Mouse (Mus musculus) lung, embryonic 16.5 days (tissue): Measurements from ENCODE around the gene Hs1bp3. TPM values are rescaled to one million over a fixed set of nuclear protein-coding genes. Genes with fewer than 3 reads are reported as not detected.

Experiments
- ATAC-seq: fragments of 200-750 bp; cut with Nextera tagmentation; 2 replicates; pipeline ENCODE4 v1.8.0; 2017; ENCODE audit warnings: low read depth, mild to moderate bottlenecking, moderate library complexity
- H3K27ac ChIP-seq: fragments of 300-500 bp; sonication (generic); 2 replicates; pipeline ENCODE4 v1.5.1; 2014; ENCODE audit warnings: mild to moderate bottlenecking, control low read depth, low read length
- H3K27me3 ChIP-seq: fragments of 300-500 bp; sonication (generic); 2 replicates; pipeline ENCODE4 v1.6.1; 2014; ENCODE audit warnings: low read depth, low read length, mixed read lengths; ENCODE audit not compliant: control insufficient read depth, insufficient read depth
- H3K36me3 ChIP-seq: fragments of 300-500 bp; sonication (generic); 2 replicates; pipeline ENCODE4 v1.6.1; 2014; ENCODE audit warnings: low read length; ENCODE audit not compliant: control insufficient read depth, insufficient read depth
- H3K4me1 ChIP-seq: fragments of 300-500 bp; sonication (generic); replicated peaks from 2 replicates; pipeline ENCODE4 v1.6.1; 2014; ENCODE audit warnings: low read length, mixed read lengths; ENCODE audit not compliant: control insufficient read depth, insufficient read depth
- H3K4me2 ChIP-seq: fragments of 300-500 bp; sonication (generic); 2 replicates; pipeline ENCODE4 v1.6.1; 2014; ENCODE audit warnings: low read depth, low read length, control low read depth
- H3K4me3 ChIP-seq: fragments of 300-500 bp; sonication (generic); 2 replicates; pipeline ENCODE4 v1.5.1; 2014; ENCODE audit warnings: mild to moderate bottlenecking, low read length, control low read depth
- H3K9ac ChIP-seq: fragments of 300-500 bp; sonication (generic); 2 replicates; pipeline ENCODE4 v1.6.1; 2014; ENCODE audit warnings: low read length, control low read depth
- H3K9me3 ChIP-seq: fragments of 300-500 bp; sonication (generic); 2 replicates; pipeline ENCODE4 v1.6.1; 2016; ENCODE audit warnings: low read length; ENCODE audit not compliant: control insufficient read depth
- WGBS: fragments of 180-500 bp; shearing (Covaris S2); extraction: QIAGEN DNeasy Blood & Tissue Kit; methylation state at CpG from one replicate; pipeline ENCODE4 v1.1.7; 2014; 5-methylcytosine and 5-hydroxymethylcytosine counted together
- polyA plus RNA-seq: library from polyadenylated mRNA; unstranded; fragments of >200 nt; fragmentation: Nextera tagmentation; extraction: Ambion mirVana; gene quantifications from 2 replicates; pipeline ENCODE4 v1.2.1, GENCODE M21; 2015

The Hs1bp3 gene
- polyA plus RNA-seq, 1 experiment from 2014 or later: 16.9 TPM

DNA sequence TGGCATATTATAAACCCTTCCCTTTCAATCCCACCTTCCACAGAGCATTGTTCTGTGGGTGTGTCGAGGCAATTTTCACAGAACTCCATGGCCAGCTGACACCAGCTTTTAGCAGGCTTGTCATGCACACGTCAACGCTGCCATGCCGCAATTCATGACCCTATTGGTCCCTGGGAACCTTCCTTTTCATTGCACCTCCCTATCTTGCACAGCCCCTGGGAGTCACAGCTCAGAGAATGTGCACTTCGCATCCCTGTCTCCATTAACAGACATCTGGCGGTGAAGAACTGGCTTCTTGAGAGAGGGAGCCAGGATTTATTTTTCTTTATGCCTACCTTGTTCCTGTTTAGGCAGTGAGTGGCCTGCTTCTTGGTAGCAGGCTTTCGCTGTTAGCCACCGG lies 25.7 kb downstream of the Hs1bp3 start:
- H3K4me3 ChIP-seq: no peak overlapping the region
- no peak overlapping the region for H3K4me2 ChIP-seq
- H3K27ac ChIP-seq: no peak overlapping the region
- peaks cover 6% of the 10 kb centered on the region; the same call in 1 of the 2 replicates for H3K36me3 ChIP-seq
- no peaks in the 10 kb centered on the region for H3K27me3 ChIP-seq
- no peak overlapping the region for H3K9ac ChIP-seq
- H3K4me1 ChIP-seq: peaks cover 15% of the 10 kb centered on the region
- no peaks in the 10 kb centered on the region for H3K9me3 ChIP-seq
- no peak for ATAC-seq
- WGBS: 78% methylated on average over 8 of the region's 8 CpGs

DNA sequence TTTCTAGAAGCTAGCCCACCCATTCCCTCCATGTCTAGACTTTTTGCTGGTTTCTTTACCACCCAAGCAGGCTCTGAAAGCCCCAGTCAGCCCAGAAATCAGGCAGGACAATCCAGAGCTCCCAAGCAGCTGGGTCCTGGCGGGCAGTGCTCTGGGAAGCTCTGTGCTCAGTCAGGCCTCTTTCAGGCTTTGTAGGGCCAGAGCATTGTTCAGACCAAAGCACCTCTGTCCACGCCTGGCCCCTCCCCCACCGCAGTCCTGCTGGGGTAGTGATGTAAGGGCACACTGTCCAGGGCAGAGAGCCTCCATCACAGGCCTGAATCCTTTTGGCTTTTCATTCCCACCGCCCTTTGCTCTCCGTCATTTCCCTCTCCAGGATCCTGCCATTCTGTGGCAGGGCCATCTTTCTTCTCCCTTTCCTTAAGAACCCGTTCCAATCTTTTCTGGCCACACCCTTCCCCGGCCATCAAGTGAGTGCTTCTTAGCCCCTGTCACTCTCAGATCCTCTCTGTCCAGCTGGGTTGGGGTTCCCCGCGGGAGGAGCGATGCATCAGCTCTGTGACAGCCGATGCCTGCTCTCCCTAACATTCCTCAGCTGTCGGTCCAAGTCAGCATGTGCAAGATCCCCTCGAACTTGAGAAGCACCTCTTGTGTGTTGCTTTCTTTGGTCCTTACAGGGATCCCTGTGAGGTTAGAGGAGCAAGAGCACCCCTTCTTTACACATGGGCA lies 26.5 kb downstream of the Hs1bp3 start:
- H3K27me3 ChIP-seq: no peaks in the 10 kb centered on the region
- no peaks in the 10 kb centered on the region for H3K9me3 ChIP-seq
- H3K36me3 ChIP-seq: peaks cover 6% of the 10 kb centered on the region; the same call in 1 of the 2 replicates
- no peak overlapping the region for H3K9ac ChIP-seq
- peak; percentile 53 for ATAC-seq
- H3K4me3 ChIP-seq: no peak overlapping the region
- 38% methylated on average over 13 of the region's 13 CpGs for WGBS
- no peak overlapping the region for H3K4me2 ChIP-seq
- H3K27ac ChIP-seq: peak overlapping the region; percentile 10; the same call in 1 of the 2 replicates
- H3K4me1 ChIP-seq: peaks cover 20% of the 10 kb centered on the region

DNA sequence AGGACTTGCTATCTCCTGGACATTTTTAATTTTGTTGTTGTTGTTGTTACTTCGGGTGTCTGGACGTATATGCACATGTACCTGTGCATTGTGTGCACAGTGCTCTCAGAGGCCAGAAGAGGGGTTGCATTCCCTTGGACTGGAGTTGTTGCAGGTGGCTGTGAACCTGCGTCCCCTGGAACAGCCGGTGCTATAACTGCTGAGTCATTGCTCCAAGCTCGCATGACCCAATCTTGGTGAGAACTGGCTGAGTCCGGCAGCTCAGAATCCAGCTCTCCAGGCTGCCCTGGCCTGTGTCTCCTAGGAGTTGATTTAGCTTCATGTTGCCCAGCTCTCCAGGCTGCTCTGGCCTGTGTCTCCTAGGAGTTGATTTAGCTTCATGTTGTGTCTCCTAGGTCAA lies 27.8 kb downstream of the Hs1bp3 start:
- Histone ChIP-seq H3K9ac (no peak overlapping the region), H3K36me3 (peaks cover 6% of the 10 kb centered on the region; the same call in 1 of the 2 replicates), H3K9me3 (no peaks in the 10 kb centered on the region), H3K4me3 (no peak overlapping the region), H3K4me2 (no peak overlapping the region), H3K4me1 (peaks cover 24% of the 10 kb centered on the region), H3K27me3 (no peaks in the 10 kb centered on the region), H3K27ac (no peak overlapping the region)
- WGBS: 86% methylated on average over 6 of the region's 6 CpGs
- ATAC-seq: no peak

DNA sequence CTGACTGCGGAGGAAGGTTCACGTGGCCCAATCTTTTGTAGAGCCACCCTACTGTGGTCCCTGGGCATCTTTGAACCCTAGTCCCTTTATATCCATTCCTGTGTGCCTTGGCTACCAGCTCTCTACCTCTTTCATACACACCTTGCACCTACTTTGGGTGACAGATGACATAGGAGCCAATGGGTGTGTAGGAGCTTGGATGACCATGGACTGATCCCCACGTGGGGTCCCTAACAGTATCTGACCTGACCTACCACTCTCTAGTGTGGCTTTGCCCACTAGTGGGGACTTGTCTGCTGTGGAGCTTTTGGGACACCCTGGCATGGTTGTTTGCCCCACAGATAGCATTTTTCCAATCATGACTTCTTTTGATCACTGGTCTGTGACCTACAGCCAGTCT lies 30.1 kb downstream of the Hs1bp3 start:
- WGBS: 96% methylated on average over 3 of the region's 3 CpGs
- no peaks in the 10 kb centered on the region for H3K27me3 ChIP-seq
- peaks cover 24% of the 10 kb centered on the region for H3K4me1 ChIP-seq
- ATAC-seq: no peak
- H3K36me3 ChIP-seq: 0 out of 2 replicates have a peak, but pooled peaks cover 2% of the 10 kb centered on the region
- no peak overlapping the region for H3K9ac ChIP-seq
- no peak overlapping the region for H3K4me2 ChIP-seq
- H3K27ac ChIP-seq: no peak overlapping the region
- no peaks in the 10 kb centered on the region for H3K9me3 ChIP-seq
- no peak overlapping the region for H3K4me3 ChIP-seq

DNA sequence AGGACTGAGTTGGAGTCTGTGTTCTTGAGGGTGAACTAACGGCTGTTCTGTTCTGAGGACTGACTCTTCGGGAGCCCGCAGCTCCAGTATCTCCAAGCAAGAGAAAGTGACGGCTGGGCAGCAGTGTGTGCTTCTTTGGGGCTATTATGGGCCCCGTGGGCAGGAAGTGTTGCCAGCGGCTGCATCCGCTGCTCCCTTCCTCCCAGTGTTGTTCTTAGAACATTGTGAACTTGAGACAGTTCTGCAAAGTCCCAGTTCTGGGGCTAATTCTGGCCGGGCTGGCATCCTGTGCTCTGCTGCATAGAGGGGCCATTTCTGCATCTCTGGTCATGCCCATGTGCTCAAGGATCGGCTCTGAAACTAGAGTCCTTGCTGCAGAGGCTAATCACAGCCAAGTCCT lies 31.7 kb downstream of the Hs1bp3 start:
- no peak overlapping the region for H3K4me3 ChIP-seq
- H3K4me2 ChIP-seq: no peak overlapping the region; the same call in 1 of the 2 replicates
- WGBS: 45% methylated on average over 9 of the region's 9 CpGs
- 0 out of 2 replicates have a peak, but pooled peaks cover 2% of the 10 kb centered on the region for H3K36me3 ChIP-seq
- H3K4me1 ChIP-seq: peaks cover 27% of the 10 kb centered on the region
- peak overlapping the region; percentile 27; the same call in 1 of the 2 replicates for H3K9ac ChIP-seq
- H3K27me3 ChIP-seq: no peaks in the 10 kb centered on the region
- H3K27ac ChIP-seq: peak overlapping the region; percentile 89
- peak; percentile 68 for ATAC-seq
- H3K9me3 ChIP-seq: no peaks in the 10 kb centered on the region

DNA sequence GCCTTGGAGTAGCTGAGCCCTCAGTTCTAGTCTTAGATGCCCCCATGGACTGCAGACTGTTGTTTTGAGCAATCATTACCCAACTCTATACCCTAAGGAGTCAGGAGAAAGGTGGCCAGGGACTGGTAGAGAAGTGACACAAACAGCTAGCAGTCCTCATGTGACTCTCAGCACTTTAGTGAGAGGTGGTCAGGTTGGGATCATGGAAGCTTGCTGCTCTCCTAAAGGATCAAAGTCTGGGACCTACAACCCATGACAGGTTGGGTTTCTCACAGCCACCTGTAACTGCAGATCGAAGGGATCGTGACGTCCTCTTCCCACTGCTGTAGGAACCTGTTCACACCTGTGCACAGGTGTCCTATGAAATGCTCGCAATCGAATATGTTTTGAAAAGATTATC lies 32.3 kb downstream of the Hs1bp3 start:
- no peak for ATAC-seq
- H3K36me3 ChIP-seq: 0 out of 2 replicates have a peak, but pooled peaks cover 2% of the 10 kb centered on the region
- H3K9ac ChIP-seq: no peak overlapping the region
- no peak overlapping the region for H3K4me3 ChIP-seq
- H3K4me1 ChIP-seq: peaks cover 31% of the 10 kb centered on the region
- no peaks in the 10 kb centered on the region for H3K9me3 ChIP-seq
- no peaks in the 10 kb centered on the region for H3K27me3 ChIP-seq
- WGBS: 90% methylated on average over 5 of the region's 5 CpGs
- H3K27ac ChIP-seq: peak overlapping the region; percentile 89
- no peak overlapping the region for H3K4me2 ChIP-seq

DNA sequence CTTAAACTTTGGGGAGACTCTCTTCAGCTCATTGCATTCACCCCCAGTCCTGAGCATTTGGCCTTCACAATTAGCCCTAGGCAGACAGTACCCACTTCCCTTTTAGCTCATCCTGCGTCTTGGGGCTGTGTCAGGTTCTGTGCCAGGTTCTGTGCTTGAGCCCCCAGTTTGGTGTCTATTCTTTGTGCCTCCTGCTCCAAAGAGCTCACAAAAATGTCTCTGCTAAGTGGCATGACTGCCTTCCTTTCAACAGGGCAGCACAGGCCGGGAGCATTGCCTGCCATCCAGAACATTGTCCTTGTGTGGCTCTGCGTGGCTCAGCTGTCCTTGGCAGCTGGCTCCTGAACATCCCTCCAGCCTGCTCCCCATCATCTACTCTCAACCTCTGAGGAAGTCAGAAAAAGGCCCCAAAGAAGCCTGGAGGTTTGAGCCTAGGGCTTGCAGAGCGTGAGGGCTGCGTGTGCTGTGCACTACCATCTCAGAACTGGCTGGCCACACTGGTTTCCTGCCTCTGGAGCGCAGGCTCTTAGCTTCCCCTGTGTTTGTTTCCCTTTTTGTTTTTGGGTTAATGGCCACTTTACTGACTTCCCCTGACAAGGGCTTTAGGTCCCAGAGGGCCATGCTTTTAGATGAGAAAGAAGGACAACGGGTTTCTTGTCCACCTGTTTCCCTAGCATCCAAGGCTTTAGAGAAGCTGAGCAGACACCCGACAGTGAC lies 34.7 kb downstream of the Hs1bp3 start:
- Histone ChIP-seq H3K4me1 (peaks cover 34% of the 10 kb centered on the region), H3K9ac (no peak overlapping the region), H3K27ac (peak overlapping the region; percentile 77), H3K4me2 (no peak overlapping the region), H3K4me3 (no peak overlapping the region), H3K27me3 (no peaks in the 10 kb centered on the region), H3K9me3 (no peaks in the 10 kb centered on the region), H3K36me3 (no peaks in the 10 kb centered on the region)
- WGBS: 72% methylated on average over 8 of the region's 8 CpGs
- ATAC-seq: no peak

DNA sequence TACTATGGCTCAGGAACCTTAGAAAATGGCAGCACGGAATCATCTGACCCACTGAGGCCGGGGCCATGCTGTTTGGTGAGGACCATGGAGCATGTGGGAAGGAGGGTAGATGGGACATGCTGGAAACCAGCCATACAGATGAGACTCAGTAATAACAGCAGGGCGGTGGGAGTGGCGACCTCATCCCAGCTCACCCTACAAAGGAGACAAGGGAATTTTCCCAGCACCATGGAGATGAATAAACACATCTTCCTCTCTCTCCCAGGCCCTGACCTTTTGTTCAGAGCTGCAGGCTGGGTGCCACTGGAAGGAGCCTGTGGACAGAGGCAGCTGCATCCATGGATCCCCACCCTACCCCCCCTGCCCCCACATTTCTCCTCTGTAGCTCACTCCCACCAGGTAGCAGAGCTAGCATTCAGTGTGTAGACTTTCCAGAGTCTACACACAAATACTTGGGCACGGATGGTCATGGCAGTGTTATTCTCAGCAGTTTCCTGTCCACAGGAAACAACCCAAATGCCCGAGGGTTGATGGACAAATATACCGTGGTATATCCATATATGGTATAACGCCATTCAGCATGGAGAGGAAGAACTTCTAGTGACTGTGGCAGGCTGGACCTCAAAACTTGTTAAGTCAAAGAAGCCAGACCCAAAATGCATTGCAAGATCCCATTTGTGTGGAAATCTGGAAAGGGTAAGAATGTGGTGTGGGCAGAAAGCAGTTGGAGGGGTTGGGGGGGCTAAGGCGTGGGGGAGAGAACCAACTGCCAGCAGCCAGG lies 35.7 kb downstream of the Hs1bp3 start:
- WGBS: 47% methylated on average over 9 of the region's 9 CpGs
- peak overlapping the region; percentile 77 for H3K27ac ChIP-seq
- ATAC-seq: peak; percentile 48
- H3K4me3 ChIP-seq: no peak overlapping the region
- H3K4me2 ChIP-seq: no peak overlapping the region
- H3K9ac ChIP-seq: no peak overlapping the region
- H3K4me1 ChIP-seq: peaks cover 35% of the 10 kb centered on the region
- no peaks in the 10 kb centered on the region for H3K9me3 ChIP-seq
- H3K36me3 ChIP-seq: no peaks in the 10 kb centered on the region
- H3K27me3 ChIP-seq: no peaks in the 10 kb centered on the region
